Mouse (Mus musculus): Measurements from ENCODE around the gene Rasgrp3.
A peak's percentile ranks its signal among the peaks of the same experiment; 100 is the strongest.
"Not testable (repeated sequence)": the region's sequence is repeated elsewhere in the genome, so short reads cannot be mapped to it uniquely, and the experiment has no call there.

Rasgrp3 gene

DNA sequence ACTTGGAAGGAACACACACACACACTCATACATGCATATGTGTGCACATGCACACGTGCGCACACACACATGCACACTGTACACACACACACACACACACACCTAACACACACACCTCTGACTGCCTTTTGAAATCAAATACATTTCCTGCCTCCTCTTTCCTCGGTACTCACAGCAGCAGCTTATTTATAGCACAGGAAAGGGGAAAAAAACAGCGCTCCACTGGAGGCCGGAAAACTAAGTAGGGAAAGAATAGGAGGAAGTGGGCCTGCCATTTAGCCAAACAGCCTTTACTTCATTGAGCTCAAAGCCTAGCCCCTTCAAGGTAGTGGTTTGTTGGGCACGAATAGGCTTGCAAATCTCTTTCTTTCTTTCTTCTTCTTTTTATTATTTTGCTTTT is at the start of gene Rasgrp3:
Gene Rasgrp3, plus strand, starts transcription at position 298 of the 400 bp plus-strand sequence.
- DNase-seq (ENCODE audit: low read depth, low spot score), result no peak

DNA sequence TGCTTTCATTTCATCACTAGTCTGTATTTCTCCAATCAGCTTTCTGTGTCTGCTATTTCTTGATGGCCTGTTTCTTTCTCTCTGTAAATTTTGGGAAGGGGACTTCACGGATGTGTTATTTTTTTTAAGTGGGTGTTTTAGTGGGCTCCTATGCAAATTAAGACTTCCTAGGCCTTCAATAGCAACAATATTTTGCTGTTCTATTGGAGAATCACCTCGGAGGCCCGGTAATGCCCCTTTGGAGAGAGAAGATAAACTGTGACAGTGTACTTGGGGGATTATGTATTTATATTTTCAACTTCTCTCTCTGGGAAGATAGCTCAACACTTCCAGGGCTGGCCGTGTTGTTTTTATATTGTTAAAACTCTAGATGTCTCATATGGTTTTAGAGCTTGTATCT is 47.3 kb upstream of the Rasgrp3 start:
- no peak for DNase-seq (ENCODE audit: low read depth, low spot score)

DNA sequence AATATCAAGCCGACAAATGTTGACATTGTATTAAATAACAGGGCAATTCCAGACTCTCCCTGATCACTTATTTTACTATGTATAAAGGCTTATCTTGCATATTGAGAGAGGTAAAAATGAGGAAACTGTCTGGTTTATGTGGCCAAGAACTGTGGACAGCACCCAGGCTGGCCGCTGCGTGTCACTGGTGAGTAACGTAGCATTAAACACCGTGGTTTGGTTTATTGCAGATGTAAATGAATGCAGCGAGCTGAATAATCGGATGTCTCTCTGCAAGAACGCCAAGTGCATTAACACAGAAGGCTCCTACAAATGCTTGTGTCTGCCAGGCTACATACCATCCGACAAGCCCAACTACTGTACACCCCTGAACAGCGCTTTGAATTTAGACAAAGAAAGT is 45.6 kb upstream of the Rasgrp3 start:
- no peak for DNase-seq (ENCODE audit: low read depth, low spot score)

DNA sequence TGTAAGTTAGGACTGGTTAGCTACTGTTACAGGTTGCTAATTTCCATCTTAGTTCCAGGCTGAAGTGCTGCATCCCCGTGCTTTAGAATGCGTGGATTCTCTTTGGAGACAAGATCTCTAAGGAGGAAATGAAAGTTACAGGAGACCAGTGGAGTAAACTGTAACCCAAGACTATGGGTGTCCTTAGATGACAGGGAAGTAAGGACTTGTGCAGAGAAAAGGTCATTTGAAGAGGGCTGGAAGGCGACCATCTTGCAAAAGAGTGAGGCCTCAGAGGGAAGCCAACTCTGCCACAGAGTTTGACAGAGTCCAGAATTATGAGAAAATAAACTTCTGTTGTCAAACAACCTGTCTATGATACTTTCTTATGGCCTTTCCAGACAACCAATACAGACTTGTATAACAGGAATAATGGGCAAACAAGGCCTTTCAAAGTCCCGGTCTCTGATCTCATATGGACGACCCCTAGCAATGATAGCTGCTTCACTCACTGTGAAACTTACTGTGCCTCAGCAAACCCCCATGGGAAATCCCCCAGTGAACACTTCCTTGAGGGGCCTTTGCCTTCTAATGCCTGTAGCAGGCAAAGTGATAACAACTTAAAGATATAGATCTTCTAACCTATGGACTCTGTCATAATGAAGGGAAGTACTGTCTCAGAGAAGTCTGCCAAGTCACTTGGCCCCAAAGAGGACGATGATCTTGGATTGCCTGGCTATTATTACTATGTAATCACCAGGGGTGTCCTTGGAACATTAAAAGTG is 44.1 kb upstream of the Rasgrp3 start:
- no peak for DNase-seq (ENCODE audit: low read depth, low spot score)

DNA sequence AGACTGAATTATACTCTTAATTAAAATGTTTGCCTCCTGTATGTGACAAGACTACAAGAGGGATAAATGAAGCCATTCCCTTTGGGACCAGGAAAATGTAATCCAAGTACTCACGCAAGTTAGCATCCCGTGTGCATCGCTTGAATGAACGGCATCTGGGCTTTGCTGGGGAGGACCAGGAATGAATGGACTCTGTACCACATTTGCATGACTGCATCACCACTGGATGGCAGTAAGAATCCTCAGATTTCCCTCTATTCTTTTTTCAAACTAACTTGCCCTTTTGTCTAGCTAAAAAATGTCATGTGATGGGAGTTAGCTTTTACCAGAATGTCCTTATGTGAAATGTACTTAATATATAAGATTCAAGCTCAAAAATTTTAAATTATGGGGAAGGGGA is 29.3 kb upstream of the Rasgrp3 start:
- no peak for DNase-seq (ENCODE audit: low read depth, low spot score)

DNA sequence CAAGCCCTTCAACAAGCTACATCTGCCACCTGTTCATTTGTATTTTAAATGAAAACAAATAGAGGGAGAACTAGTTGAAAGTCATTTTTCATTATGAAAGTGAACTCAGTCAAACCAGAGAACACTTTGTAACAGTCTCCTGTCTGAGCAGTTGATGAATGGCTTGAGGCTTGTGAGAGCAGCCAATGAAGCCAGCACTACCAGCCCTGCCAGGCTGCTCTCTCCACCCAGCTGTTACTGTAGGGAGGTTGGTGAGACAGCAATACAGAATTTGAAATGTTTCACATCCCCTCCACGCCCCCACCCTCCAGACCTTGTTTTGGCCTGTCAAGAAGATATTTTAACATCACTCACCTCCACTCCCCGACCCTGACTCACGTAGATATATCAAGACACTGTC is 18.8 kb upstream of the Rasgrp3 start:
- no peak for DNase-seq (ENCODE audit: low read depth, low spot score)

DNA sequence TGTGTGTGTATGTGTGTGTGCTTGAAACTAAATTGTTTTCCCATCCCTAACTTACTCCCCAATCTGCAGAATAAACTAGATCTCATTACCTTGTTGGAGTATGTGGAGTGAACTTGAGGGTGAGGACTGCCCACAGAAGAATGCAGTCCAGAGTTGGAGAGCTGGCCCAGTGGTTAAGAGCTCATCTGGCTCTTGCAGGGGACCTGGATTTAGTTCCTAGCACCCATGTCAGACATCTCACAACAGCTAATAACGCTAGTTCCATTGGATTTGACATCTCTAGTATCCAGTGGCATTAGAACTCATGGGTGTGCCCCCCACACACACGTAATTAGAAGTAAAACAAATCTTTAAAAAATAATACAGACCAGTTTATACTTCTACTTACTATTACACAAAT is 1.5 kb upstream of the Rasgrp3 start:
- no peak for DNase-seq (ENCODE audit: low read depth, low spot score)

DNA sequence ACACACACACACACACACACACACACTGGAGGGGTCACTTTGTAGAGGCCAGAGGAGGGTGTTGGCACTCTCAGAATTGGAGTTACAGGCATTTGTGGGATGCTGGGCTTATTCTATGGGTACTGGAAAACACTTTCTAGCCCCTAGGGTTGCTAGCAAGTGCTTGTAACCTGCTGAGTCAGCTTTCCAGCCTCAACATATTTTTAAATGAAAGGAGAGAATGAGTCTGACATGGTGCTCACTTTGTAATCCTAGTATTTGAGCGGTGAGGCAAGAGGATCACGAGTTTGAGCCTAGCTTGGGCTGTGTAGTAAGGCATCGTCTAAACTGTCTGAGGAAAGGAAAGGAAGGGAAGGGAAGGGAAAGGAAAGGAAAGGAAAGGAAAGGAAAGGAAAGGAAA is 825 bp upstream of the Rasgrp3 start:
- DNase-seq (ENCODE audit: low read depth, low spot score), result no peak

DNA sequence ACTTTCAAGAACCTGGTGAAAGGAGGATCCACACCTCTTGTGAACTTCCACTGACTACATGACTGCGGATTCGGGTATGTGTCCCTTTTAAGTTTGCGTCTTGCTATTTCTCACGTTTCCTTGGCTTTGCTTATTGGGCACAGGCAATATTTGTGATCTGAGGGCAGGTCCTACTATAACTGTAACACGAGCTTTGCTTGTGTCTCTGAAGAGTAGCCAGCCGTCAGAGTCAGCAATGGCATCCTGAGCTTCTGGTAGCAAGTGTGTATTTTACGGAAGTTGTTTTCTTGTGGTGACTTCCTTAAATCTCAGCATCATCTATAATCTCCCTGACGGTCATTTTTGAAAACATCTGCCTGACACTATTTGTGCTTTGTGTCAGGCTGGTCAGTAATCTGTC is 399 bp downstream of the Rasgrp3 start:
- DNase-seq (ENCODE audit: low read depth, low spot score), result no peak

DNA sequence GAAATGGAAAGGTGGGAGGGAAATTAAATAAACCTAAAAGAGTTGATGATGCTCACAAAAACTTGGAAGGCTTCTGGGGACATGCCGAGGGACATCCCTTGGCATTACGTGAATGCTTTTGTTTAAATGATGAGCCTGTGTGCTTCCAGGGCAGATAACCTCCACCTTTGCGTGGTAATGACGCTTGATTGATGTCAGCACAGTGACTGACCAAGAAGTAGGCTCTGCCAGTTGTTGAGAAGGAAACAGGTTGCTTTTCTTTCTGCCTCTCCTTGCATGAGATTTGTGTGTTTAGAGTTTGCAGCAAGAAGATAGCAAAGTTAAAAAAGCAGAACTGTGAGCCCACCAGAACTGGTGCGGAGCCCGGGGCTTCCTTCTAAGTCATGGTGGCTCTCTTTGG is 1.1 kb downstream of the Rasgrp3 start:
- no peak for DNase-seq (ENCODE audit: low read depth, low spot score)

DNA sequence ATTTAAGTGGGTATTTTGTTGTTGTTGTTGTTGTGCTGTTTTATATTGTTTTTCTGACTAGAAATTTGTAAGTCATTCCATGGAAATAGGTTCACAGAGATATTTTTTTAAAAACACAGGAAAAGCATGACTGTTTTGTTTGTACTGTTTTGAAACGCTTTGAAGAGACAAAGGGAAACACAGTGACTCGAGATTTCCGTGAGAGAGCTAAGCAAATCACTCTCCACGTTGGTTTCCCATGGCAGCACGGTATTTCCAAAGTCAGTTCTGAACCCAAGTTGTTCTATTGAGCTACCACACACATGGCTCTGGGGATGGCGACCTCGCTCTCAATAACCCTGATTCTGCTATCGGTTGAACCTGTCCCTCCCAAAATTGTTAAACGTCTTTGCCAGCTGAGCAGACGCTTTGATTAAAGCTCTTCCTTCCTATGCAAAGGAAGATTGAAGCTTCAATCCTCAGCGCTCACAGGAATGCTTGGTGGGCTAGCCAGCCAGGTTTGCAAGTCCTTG is 1.6 kb downstream of the Rasgrp3 start:
- DNase-seq (ENCODE audit: low read depth, low spot score), result no peak

DNA sequence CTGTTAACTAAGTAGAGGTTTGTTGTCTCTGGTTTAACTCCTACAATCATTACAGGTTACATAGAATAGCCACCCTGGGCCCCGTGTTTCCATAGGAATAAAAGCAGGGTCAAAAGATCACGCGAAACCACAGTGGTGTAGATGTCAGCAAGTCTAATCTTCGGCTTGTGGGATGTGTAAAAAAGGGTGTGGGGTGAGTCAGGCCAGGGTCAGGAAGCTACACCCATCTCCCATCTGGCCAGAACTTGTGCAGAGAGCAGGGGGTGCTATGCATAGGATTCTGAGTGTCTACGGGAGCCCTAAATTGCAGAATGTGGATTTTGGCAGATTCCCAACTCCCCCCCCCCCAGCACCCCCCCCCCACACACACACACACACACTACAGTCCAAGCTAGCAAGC is 2.5 kb downstream of the Rasgrp3 start:
- DNase-seq (ENCODE audit: low read depth, low spot score), result no peak

DNA sequence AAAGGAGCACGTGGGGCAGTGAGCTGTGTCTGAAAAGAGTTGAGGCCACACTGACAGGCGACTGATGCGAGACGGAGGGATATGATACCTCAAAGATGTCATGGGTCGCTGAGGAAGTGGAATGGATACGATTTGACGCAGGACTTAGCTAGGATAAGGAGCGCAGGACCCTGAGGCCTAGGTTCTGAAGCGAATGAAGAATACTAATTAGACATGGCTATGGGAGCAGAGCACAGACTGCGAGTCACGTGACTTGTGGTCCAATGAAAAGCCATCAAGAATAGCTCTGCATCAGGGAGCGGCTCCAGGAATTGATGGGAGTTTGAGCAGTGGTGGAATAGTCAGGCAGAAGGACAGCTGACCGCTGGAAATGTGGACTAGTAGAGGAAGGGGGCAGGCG is 3.4 kb downstream of the Rasgrp3 start:
- DNase-seq (ENCODE audit: low read depth, low spot score), result no peak

DNA sequence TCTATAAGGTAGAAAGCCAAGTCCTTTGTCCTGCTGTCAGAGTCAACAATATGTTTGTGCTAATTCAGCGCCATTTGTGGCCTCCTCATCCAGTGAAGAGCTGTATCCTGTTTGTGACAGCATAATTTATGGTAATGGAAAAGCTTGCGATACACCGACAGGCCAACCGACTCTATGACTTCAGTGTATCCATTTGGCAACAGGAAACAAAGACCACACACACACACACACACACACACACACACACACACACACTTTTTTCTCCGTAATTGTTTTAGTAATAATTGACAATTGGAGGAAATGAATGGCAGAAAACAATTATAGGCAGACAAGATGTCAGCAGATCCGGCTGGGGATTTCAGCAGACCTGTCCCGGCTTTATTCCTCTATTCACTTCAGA is 4.9 kb downstream of the Rasgrp3 start:
- DNase-seq (ENCODE audit: low read depth, low spot score), result no peak

DNA sequence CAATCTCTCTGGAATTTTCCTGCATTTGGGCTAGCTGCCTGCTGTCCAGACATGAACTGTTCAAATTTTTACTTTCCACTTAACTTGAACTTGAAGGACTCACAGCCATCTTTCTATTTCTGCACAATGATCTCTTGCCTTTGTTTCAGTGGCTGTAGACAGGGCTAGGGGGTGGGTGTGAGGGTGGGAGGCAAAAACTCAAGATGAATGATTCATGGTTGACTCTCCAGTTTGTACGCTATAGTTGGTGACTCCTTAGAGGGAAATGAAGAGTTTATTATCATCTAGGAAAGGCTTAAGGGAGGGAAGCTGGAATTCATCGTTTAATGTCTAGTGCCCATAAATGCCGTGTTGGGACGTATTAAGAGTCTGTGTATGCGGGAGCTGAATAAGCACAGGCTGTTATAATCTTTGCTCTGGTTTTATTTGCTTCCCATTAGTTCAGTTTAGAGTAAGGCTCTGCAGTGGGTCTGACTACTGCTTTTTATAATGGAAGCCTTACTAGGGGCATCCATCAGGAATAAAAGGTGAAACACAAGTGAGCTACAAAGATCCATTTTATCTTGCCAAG is 5.6 kb downstream of the Rasgrp3 start:
- no peak for DNase-seq (ENCODE audit: low read depth, low spot score)

DNA sequence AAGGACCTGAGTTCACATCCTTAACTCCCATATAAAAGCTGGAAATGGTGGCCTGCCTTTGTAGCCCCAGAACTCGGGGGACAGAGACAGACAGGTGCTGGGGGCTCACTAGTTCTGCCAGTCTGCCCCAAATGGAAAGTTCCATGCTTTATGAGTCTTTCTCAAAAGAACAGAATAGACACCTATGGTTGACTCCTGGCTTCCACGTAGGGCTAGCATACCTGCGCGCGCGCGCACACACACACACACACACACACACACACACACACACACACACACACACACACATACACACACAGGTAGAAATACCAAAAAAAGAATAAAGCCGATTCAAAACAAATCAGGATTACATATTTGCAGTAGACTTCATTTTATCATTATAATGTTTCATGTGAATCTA is 6.7 kb downstream of the Rasgrp3 start:
- DNase-seq (ENCODE audit: low read depth, low spot score), result no peak

DNA sequence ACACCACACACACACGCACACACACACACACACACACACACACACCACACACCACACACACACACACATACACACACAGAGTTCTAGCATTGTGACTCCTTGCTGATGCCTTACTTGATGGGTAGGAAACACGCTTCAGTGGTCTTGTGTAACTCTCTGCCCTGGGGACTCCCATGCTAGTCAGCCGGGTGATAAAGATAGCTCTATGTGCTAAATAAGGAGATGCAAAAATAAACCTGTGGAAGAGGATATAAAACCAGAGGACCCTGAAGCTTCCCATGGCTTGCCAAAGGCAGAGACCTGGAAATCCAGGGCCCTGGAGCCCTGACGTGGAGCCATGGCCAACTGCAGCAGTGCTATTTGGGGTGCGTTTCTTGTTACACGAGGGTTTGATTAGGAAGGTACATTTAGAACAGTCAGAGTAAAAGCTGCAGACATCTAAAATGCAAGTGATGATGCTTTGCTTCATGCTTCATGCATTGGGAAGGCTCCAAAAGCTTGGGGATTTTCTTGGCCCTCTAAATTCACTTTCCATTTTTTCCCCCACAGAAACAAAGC is 7.4 kb downstream of the Rasgrp3 start:
- no peak for DNase-seq (ENCODE audit: low read depth, low spot score)

DNA sequence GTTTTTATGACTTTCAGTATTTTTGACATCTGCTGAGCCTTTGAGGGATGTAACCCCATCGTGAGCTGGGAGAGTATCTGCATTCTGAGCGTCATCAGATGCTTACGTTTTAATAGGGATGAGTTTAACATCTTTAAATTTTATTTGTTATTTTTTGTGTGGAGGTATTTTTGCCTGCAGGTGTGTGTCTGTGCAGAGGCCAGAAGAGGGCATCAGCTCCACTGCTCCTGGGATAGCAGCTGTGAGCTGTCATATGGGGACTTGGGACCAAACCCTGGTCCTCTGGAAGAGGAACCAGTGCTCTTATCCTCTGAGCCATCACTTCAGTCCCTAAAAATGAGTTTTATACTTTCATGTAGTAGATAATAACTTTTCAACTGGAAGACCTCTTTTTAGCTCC is 12.6 kb downstream of the Rasgrp3 start:
- no peak for DNase-seq (ENCODE audit: low read depth, low spot score)

DNA sequence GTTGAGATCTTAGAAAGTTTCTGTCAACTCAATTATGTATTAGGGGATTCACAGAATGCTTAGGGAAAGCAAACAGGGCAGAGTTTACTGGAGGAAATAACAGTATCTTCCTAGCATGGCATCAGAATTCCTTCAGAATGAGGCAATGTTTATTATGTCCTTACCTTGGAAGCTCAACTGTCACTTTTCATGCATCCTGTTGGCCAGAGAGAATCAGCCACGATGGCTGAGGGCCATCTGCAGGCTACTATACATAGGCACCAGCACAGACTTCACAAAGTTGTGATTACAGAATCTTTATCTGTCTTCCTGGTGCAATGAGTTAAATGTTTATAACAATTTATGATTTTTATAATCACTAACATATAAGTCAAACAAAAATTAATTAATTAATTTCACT is 13.3 kb downstream of the Rasgrp3 start:
- no peak for DNase-seq (ENCODE audit: low read depth, low spot score)

DNA sequence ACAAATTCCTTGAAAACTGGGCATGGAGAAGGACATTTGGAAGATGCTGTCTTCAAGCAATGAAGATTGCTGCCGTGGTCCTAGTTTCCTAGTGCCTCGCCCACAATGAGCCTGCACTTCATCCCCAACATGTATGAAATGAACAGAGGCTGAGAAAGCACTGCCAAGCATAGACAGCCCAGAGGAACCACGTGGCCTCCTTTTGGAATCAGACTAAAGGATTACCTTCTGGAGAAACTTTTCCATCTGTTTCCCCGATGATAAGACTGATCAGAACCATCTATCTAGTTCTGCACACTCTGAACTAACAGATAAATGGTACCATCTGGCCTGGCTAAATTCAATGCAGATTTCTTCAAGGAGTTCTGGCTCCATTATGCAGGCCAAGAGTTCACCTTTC is 16.6 kb downstream of the Rasgrp3 start:
- no peak for DNase-seq (ENCODE audit: low read depth, low spot score)

DNA sequence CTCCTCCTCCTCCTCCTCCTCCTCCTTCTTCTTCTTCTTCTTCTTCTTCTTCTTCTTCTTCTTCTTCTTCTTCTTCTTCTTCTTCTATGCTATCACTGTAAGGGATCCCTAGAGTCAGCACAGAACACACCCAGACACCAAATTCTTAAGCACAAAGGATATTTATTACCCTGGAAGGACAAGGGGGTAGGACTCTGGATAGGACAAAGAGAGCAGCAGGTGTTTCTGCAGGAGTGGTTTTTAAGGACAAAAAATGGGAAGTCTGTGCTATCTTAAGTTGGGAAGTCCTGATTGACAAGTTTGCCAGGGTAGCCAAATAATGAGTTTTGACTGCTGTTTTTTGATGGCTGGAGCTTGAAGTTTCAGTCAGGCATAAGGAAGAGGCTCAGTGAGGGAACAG is 17.9 kb downstream of the Rasgrp3 start:
- peak; percentile 44 for DNase-seq (ENCODE audit: low read depth, low spot score)

DNA sequence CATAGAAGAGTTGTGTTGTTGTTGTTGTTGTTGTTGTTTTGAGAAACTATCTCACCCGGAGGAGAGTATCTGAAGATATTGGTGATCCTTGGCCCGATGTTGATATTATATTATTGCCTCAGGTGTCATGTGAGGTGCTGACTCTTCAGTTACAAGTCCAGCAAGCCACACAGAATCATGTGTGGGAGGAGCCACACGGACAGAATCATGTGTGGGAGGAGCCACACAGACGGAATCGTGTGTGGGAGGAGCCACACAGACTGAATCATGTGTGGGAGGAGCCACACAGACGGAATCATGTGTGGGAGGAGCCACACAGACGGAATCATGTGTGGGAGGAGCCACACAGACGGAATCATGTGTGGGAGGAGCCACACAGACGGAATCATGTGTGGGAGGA is 20.4 kb downstream of the Rasgrp3 start:
- not testable (repeated sequence) for DNase-seq (ENCODE audit: low read depth, low spot score)

DNA sequence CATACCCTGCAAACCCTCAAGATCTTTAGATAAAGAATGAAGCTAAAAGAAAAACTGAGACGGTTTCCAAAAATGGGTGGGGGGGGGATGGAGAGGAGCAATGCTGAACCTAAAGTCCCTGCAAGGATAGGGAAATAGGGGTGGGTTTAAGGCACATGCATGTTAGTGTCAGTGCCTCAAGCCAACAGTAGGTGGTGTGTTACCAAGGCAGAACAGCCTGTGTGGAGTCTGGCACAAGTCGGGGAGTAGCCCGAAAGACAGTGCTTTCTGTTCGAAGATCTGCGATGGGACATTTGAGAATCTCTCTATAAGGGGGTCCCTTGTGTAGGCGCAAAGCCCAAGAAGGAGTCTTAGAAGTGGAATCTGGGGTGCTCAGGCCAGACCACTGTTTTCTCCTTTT is 24.9 kb downstream of the Rasgrp3 start:
- no peak for DNase-seq (ENCODE audit: low read depth, low spot score)
